Mouse (Mus musculus) kidney, adult 2 months (tissue): ENCODE results near the gene Ccn2. TPM values are rescaled to one million over a fixed set of nuclear protein-coding genes. Genes with fewer than 3 reads are reported as not detected.

Experiments
- DNase-seq: peaks from one replicate; pipeline ENCODE4 v3.0.0; 2021
- H3K27ac ChIP-seq: fragments of 200-500 bp; 2 replicates; pipeline ENCODE4 v1.5.1; 2012; ENCODE audit warnings: low read depth, low read length, control low read depth, inconsistent platforms; ENCODE audit not compliant: insufficient read depth
- H3K27me3 ChIP-seq: fragments of 200-500 bp; replicated peaks from 2 replicates; pipeline ENCODE4 v1.6.1; 2012; ENCODE audit warnings: mild to moderate bottlenecking, moderate library complexity, low read length, inconsistent platforms; ENCODE audit not compliant: control insufficient read depth, insufficient read depth
- H3K36me3 ChIP-seq: fragments of 200-500 bp; 2 replicates; pipeline ENCODE4 v1.6.1; 2012; ENCODE audit warnings: mild to moderate bottlenecking, moderate library complexity, low read length, inconsistent platforms; ENCODE audit not compliant: control insufficient read depth, insufficient read depth
- H3K4me1 ChIP-seq: fragments of 200-500 bp; 2 replicates; pipeline ENCODE4 v1.6.1; 2011; ENCODE audit warnings: low read length; ENCODE audit not compliant: control insufficient read depth, insufficient read depth
- H3K4me3 ChIP-seq: fragments of 200-500 bp; 2 replicates; pipeline ENCODE4 v1.5.1; 2011; ENCODE audit warnings: mild to moderate bottlenecking, low read depth, low read length, control low read depth; ENCODE audit not compliant: insufficient read depth
- CTCF ChIP-seq: fragments of 200-500 bp; conservative IDR thresholded peaks from 2 replicates; pipeline ENCODE4 v1.5.1; 2011; ENCODE audit warnings: low read depth, mild to moderate bottlenecking, control low read depth, low read length, moderate library complexity, mixed read lengths; ENCODE audit not compliant: insufficient read depth, insufficient read length
- POLR2A ChIP-seq: fragments of 200-500 bp; IDR thresholded peaks from one replicate; pipeline ENCODE4 v1.6.1; 2011; ENCODE audit warnings: low read depth, low read length, control low read depth
- WGBS: fragments of 180-500 bp; shearing (Covaris S2); methylation state at CpG from one replicate; pipeline ENCODE4 v1.1.7; 2018; 5-methylcytosine and 5-hydroxymethylcytosine counted together
- polyA plus RNA-seq: library from polyadenylated mRNA; depleted of rRNA; stranded (reverse); fragments of >200 nt; gene quantifications from 2 replicates; pipeline ENCODE4 v1.2.3, GENCODE M21; 2012; rRNA removed

The Ccn2 gene
- polyA plus RNA-seq, result 115 and 153 TPM in 2 replicates

GRCm38 (mm10) chr10:24595250-24596002 is at the start of gene Ccn2:
TSS of gene Ccn2 (plus strand) at chr10:24595442.
- no peaks in the 10 kb centered on the region; the same call in 1 of the 2 replicates for H3K36me3 ChIP-seq
- H3K27ac ChIP-seq, result peak within 1 kb of the TSS; percentile 90
- WGBS, result under 1% methylated on average over 53 of the region's 53 CpGs
- H3K4me3 ChIP-seq, result peak within 1 kb of the TSS; percentile 65
- H3K4me1 ChIP-seq, result peaks cover 7% of the 10 kb centered on the region
- no peaks in the 10 kb centered on the region for H3K27me3 ChIP-seq
- TF ChIP-seq CTCF (no peak), POLR2A (peak; percentile 92)
- peak; percentile 94 for DNase-seq

GRCm38 (mm10) chr10:24552870-24553269 is 42.4 kb upstream of the Ccn2 start:
- WGBS, result 87% methylated on average over 1 of the region's 1 CpGs

GRCm38 (mm10) chr10:24554091-24554490 is 41.2 kb upstream of the Ccn2 start:
- Histone ChIP-seq H3K36me3 (no peaks in the 10 kb centered on the region), H3K27ac (no peak overlapping the region), H3K4me1 (no peaks in the 10 kb centered on the region), H3K27me3 (no peaks in the 10 kb centered on the region), H3K4me3 (no peak overlapping the region)
- DNase-seq, result no peak
- no peak for TF ChIP-seq POLR2A
- no peak for TF ChIP-seq CTCF
- 58% methylated on average over 2 of the region's 2 CpGs for WGBS

More at GRCm38 (mm10) chr10:24552870-24553269, 42.4 kb upstream of the Ccn2 start:
- Histone ChIP-seq H3K27ac (no peak overlapping the region), H3K27me3 (no peaks in the 10 kb centered on the region), H3K4me1 (no peaks in the 10 kb centered on the region), H3K4me3 (no peak overlapping the region), H3K36me3 (no peaks in the 10 kb centered on the region)
- no peak for DNase-seq
- TF ChIP-seq POLR2A, result no peak
- TF ChIP-seq CTCF, result no peak

GRCm38 (mm10) chr10:24558366-24558765 is 36.9 kb upstream of the Ccn2 start:
- no peaks in the 10 kb centered on the region for H3K36me3 ChIP-seq
- no peak for DNase-seq
- no peak overlapping the region for H3K27ac ChIP-seq
- TF ChIP-seq CTCF (no peak), POLR2A (no peak)
- WGBS, result 98% methylated on average over 2 of the region's 2 CpGs
- no peak overlapping the region for H3K4me3 ChIP-seq
- no peaks in the 10 kb centered on the region for H3K4me1 ChIP-seq
- H3K27me3 ChIP-seq, result no peaks in the 10 kb centered on the region

GRCm38 (mm10) chr10:24569691-24570420 is 25.4 kb upstream of the Ccn2 start:
- Histone ChIP-seq H3K36me3 (no peaks in the 10 kb centered on the region), H3K4me3 (no peak overlapping the region), H3K27ac (no peak overlapping the region), H3K4me1 (0 out of 2 replicates have a peak, but pooled peaks cover 3% of the 10 kb centered on the region), H3K27me3 (no peaks in the 10 kb centered on the region)
- DNase-seq, result peak; percentile 12
- TF ChIP-seq CTCF (no peak), POLR2A (no peak)
- WGBS, result 63% methylated on average over 2 of the region's 2 CpGs

GRCm38 (mm10) chr10:24572044-24572960 is 22.9 kb upstream of the Ccn2 start:
- Histone ChIP-seq H3K27ac (no peak overlapping the region), H3K4me1 (0 out of 2 replicates have a peak, but pooled peaks cover 3% of the 10 kb centered on the region), H3K36me3 (no peaks in the 10 kb centered on the region), H3K4me3 (no peak overlapping the region), H3K27me3 (no peaks in the 10 kb centered on the region)
- TF ChIP-seq CTCF, result no peak
- TF ChIP-seq POLR2A, result no peak
- 66% methylated on average over 4 of the region's 4 CpGs for WGBS
- peak; percentile 23 for DNase-seq

- Histone ChIP-seq H3K27ac (no peak overlapping the region), H3K36me3 (no peaks in the 10 kb centered on the region), H3K27me3 (no peaks in the 10 kb centered on the region), H3K4me3 (no peak overlapping the region), H3K4me1 (0 out of 2 replicates have a peak, but pooled peaks cover 3% of the 10 kb centered on the region)
- WGBS, result 52% methylated on average over 3 of the region's 3 CpGs
- DNase-seq, result no peak
- TF ChIP-seq CTCF, result no peak
Measured at GRCm38 (mm10) chr10:24573484-24573883, 21.8 kb upstream of the Ccn2 start.
